Mouse (Mus musculus): ENCODE measurements at regions not wholly inside any gene's neighbourhood (a gene's known extent, or its start where the extent isn't known, plus 50 kb on each side); places are given as distances from the start of the nearest gene placed in this dataset.

DNA sequence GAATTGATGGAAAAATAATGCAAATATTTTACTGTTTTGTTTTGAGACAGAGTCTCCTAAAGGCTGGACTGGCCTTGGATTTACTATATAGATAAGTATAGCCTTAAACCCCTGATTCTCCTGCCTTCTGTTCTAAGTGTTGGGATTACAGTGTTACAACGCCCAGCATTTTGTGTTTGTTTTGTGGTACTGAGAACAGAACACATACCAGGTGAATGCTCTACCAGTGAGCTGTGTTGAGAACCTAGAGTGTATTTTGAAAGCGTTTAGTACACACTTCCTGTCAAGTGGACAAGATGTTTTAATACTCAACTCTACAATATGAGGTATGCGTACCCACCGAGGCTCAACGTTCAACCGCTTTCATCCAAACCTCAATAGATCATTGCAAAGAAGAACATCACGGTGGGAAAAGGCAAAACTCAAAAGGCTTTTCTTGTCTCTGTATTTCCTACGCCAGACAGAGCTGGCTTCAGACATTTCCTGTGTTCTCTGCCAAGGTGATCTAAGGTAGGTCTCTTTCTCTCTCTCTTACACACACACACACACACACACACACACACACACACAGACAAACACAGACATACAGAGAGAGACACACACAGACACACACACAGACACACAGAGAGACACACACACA, 104.3 kb upstream of the Cpm start:
- H3K4me2 ChIP-seq (ENCODE audit: insufficient read depth, low read depth, poor library complexity, severe bottlenecking) = no peak overlapping the region
- H3K4me1 ChIP-seq (ENCODE audit: control insufficient read depth in 1 of 2, insufficient read depth in 2 of 2) = peaks cover 2 to 3% of the 10 kb centered on the region in 2 experiments; a peak in 2 of 4 replicates
- dilution Hi-C loops (cut with MboI; ENCODE audit: extremely low pct_ligation_motif_present, extremely low pct_unique_long_range_greater_than_20kb, low sequenced_read_pairs) (no loop called here), in situ Hi-C loops (cut with MboI; ENCODE audit: low pct_ligation_motif_present, low pct_unique_long_range_greater_than_20kb, low sequenced_read_pairs) (no loop called here)
- no peak for DNase-seq (ENCODE audit: extremely low read depth)
- H3K4me3 ChIP-seq (replicated peaks in 1 of 3; ENCODE audit: low read depth in 2 of 3, low read length in 2 of 3, poor library complexity in 1 of 3) = no peak overlapping the region
- no peaks in the 10 kb centered on the region for H3K79me2 ChIP-seq (replicated peaks; ENCODE audit: control insufficient read depth, extremely low read depth, insufficient read depth, poor library complexity, severe bottlenecking)
- peaks cover 5% of the 10 kb centered on the region for H3K27me3 ChIP-seq (replicated peaks)
- H3K9ac ChIP-seq (ENCODE audit: insufficient read depth, low read depth) = no peak overlapping the region
- no peaks in the 10 kb centered on the region for H3K36me3 ChIP-seq (replicated peaks in 1 of 2; ENCODE audit: control insufficient read depth in 1 of 2, insufficient read depth in 1 of 2, low read length in 1 of 2)
- TF ChIP-seq MAFK (IDR thresholded peaks at IDR 0.05; ENCODE audit: insufficient replicate concordance, low read length) = no peak
- TF ChIP-seq JUND (conservative IDR thresholded peaks at IDR 0.05; ENCODE audit: low read depth, low read length) = no peak
- no peak for TF ChIP-seq E2F4 (IDR thresholded peaks at IDR 0.05; ENCODE audit: insufficient replicate concordance, low read depth, low read length)
- TF ChIP-seq MAX (IDR thresholded peaks at IDR 0.05; ENCODE audit: low read length) = no peak
- no peak for TF ChIP-seq MYC (IDR thresholded peaks at IDR 0.05; ENCODE audit: low read depth, low read length)
- no peaks in the 10 kb centered on the region for H3K9me3 ChIP-seq (replicated peaks; ENCODE audit: low read length)
- no peak overlapping the region for H3K27ac ChIP-seq (ENCODE audit: insufficient read depth, low read depth)

DNA sequence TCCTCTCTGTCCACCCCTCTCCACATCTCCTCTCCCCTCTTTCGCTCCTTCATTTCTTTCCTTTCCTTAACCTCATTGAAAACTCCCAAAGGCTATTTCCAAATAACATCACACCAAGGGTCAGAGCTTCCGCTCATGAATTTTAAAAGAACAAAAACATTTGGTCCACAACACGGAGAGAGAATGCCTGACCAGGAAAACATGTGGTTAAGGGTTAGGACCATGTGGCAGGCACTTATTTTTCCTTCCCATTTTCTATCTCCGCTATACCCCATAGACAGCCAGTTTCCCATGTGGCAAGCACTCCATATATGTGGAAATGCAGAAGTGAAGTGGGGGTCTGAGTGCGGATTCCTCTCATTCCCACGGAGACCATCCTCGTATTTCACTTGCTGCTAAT, 105.2 kb upstream of the Cpm start:
- no peaks in the 10 kb centered on the region for H3K9me3 ChIP-seq (replicated peaks; ENCODE audit: low read length)
- no peaks in the 10 kb centered on the region for H3K4me1 ChIP-seq (ENCODE audit: control insufficient read depth in 1 of 2, insufficient read depth in 2 of 2)
- no peak for DNase-seq (ENCODE audit: extremely low read depth)
- TF ChIP-seq MYC (IDR thresholded peaks at IDR 0.05; ENCODE audit: low read depth, low read length) (no peak), PAX5 (IDR thresholded peaks at IDR 0.05; ENCODE audit: low read length) (no peak), ETS1 (conservative IDR thresholded peaks at IDR 0.05; ENCODE audit: low read depth, low read length) (no peak), MXI1 (IDR thresholded peaks at IDR 0.05; ENCODE audit: low read depth, low read length) (no peak), CHD1 (IDR thresholded peaks at IDR 0.05; ENCODE audit: low read depth, low read length) (no peak), MEF2A (IDR thresholded peaks at IDR 0.05; ENCODE audit: borderline replicate concordance, low read depth, low read length) (no peak), E2F4 (IDR thresholded peaks at IDR 0.05; ENCODE audit: insufficient replicate concordance, low read depth, low read length) (no peak), MAZ (IDR thresholded peaks at IDR 0.05; ENCODE audit: low read depth, low read length) (no peak), TCF12 (IDR thresholded peaks at IDR 0.05; ENCODE audit: low read depth, low read length) (no peak), USF1 (IDR thresholded peaks at IDR 0.05; ENCODE audit: low read depth, low read length) (no peak), USF2 (conservative IDR thresholded peaks at IDR 0.05; ENCODE audit: low read depth, low read length) (no peak), MAFK (IDR thresholded peaks at IDR 0.05; ENCODE audit: insufficient replicate concordance, low read length) (no peak), JUN (IDR thresholded peaks at IDR 0.05; ENCODE audit: insufficient read depth, low read depth, low read length) (no peak), GABPA (IDR thresholded peaks at IDR 0.05; ENCODE audit: insufficient replicate concordance, low read depth, low read length) (no peak), RCOR1 (conservative IDR thresholded peaks at IDR 0.05; ENCODE audit: low read depth, low read length) (no peak), CTCF (conservative IDR thresholded peaks at IDR 0.05 in 1 of 2, IDR thresholded peaks at IDR 0.05 in 1 of 2; ENCODE audit: low read depth in 2 of 2, low read length in 2 of 2) (no peak), RAD21 (IDR thresholded peaks at IDR 0.05; ENCODE audit: low read depth, low read length) (no peak), NELFE (IDR thresholded peaks at IDR 0.05; ENCODE audit: low read depth, low read length) (no peak)
- peaks cover 5% of the 10 kb centered on the region for H3K27me3 ChIP-seq (replicated peaks)
- H3K27ac ChIP-seq (ENCODE audit: insufficient read depth, low read depth) = no peak overlapping the region
- no peak overlapping the region for H3K9ac ChIP-seq (ENCODE audit: insufficient read depth, low read depth)
- no peak overlapping the region for H3K4me3 ChIP-seq (replicated peaks in 1 of 3; ENCODE audit: low read depth in 2 of 3, low read length in 2 of 3, poor library complexity in 1 of 3)
- dilution Hi-C loops (cut with MboI; ENCODE audit: extremely low pct_ligation_motif_present, extremely low pct_unique_long_range_greater_than_20kb, low sequenced_read_pairs) (no loop called here), in situ Hi-C loops (cut with MboI; ENCODE audit: low pct_ligation_motif_present, low pct_unique_long_range_greater_than_20kb, low sequenced_read_pairs) (no loop called here)
- no peaks in the 10 kb centered on the region for H3K79me2 ChIP-seq (replicated peaks; ENCODE audit: control insufficient read depth, extremely low read depth, insufficient read depth, poor library complexity, severe bottlenecking)
- H3K4me2 ChIP-seq (ENCODE audit: insufficient read depth, low read depth, poor library complexity, severe bottlenecking) = no peak overlapping the region
- H3K36me3 ChIP-seq (replicated peaks in 1 of 2; ENCODE audit: control insufficient read depth in 1 of 2, insufficient read depth in 1 of 2, low read length in 1 of 2) = no peaks in the 10 kb centered on the region

Measured in CH12.LX (cell line).